Mouse (Mus musculus) embryonic fibroblast, embryonic 13.5 days (primary cell): ENCODE measurements around the gene Mgmt.

Experiments
- CTCF ChIP-seq: IDR thresholded peaks from 2 replicates; pipeline ENCODE4 v1.5.1; 2011; ENCODE audit warnings: mild to moderate bottlenecking, control low read depth, low read length, moderate library complexity, borderline replicate concordance; ENCODE audit not compliant: insufficient read depth
- POLR2A ChIP-seq: IDR thresholded peaks from 2 replicates; pipeline ENCODE4 v1.6.1; 2011; ENCODE audit warnings: low read depth, mild to moderate bottlenecking, control low read depth, low read length, moderate library complexity

DNA sequence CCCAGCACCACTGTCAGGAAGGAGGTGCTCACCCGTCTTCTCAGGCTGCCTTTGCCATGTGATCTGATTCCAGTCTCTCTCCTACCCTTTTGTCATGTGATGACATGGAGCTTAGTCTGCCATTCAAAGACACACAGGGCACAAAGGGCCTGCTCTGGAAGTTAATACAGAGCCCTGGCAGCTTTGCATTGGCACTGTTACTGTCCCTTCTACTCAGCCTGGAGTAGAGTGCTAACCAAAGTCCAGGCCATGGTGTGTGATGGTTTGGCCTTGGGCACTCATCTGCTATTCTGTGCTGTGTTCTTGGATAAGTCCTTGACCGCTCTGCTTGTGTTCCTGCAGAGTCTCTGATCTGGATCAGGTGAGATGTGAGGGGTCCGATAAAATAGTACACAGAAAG lies 36.0 kb downstream of the Mgmt start:
- TF ChIP-seq CTCF (no peak), POLR2A (no peak)
